Comparison of ENCODE assay signal across 13 mouse cellular contexts in genomic region chr2:136484955-136485354, GRCm38 (mm10).
DNase-seq lines count a peak whose midpoint lies in the region; ATAC-seq lines count a peak whose summit lies in the region.
"Had no signal": no experiment of that assay in that cellular context is flagged by ENCODE, and none has a peak within 500 bp of the region (broad histone marks: within the 10 kb centered on the region; RNA-seq: fewer than 3 reads in every experiment).

No protein-coding gene starts in this region.

- ATAC-seq in cerebellum, adult (ENCODE audit: insufficient number of reproducible peaks, low FRiP score, low TSS enrichment), result no peak; the same call in 1 of the 2 replicates
- ATAC-seq: activated CD4-positive, CD25-positive, alpha-beta regulatory T cell, adult 4 months had no signal

- peak; percentile 17 for DNase-seq in cerebellum, adult 9-11 months
- peak; percentile 4 for DNase-seq in kidney, adult 9 months
- DNase-seq in kidney, adult 18-20 months, result no peak
- peak; percentile 3 for DNase-seq in 3134 (ENCODE audit: extremely low read depth, insufficient read length, low spot score)
- DNase-seq in Muller cell, postnatal 12 days (ENCODE audit: inconsistent ontology term), result peak; percentile 7
- DNase-seq in lung, adult 18-20 months, result no peak
- DNase-seq: adrenal gland, postnatal 14 days; gastrocnemius, postnatal 25 days; lung, embryonic 14.5 days; right cerebral cortex, postnatal 4 days; thymus, adult 2 months had no signal

Comparison
In these comparisons a context has a peak if more than half of its experiments do, and no peak if none do; other contexts are left out.
1. DNase-seq: peak in cerebellum, adult 9-11 months (single experiment), kidney, adult 9 months (single experiment), 3134 (single experiment) and Muller cell, postnatal 12 days (single experiment); none in kidney, adult 18-20 months (single experiment) and lung, adult 18-20 months (0 of 2).